Mouse (Mus musculus): Measurements from ENCODE around the gene Hdhd5.

The Hdhd5 gene

GRCm38 (mm10) chr6:120531020-120531965 is at the start of gene Hdhd5:
Gene Hdhd5, minus strand, starts transcription at chr6:120531319.
- DNase-seq (ENCODE audit: low read depth in 1 of 2, low spot score in 2 of 2): peak; percentile 20 to 74

GRCm38 (mm10) chr6:120580713-120581015 is 49.5 kb upstream of the Hdhd5 start:
- no peak for DNase-seq (ENCODE audit: low read depth in 1 of 2, low spot score in 2 of 2)

GRCm38 (mm10) chr6:120579831-120580712 is 49.0 kb upstream of the Hdhd5 start:
- DNase-seq (ENCODE audit: low read depth in 1 of 2, low spot score in 2 of 2): peak; percentile 10 to 12

GRCm38 (mm10) chr6:120579110-120579830 is 48.2 kb upstream of the Hdhd5 start:
- no peak for DNase-seq (ENCODE audit: low read depth in 1 of 2, low spot score in 2 of 2)

DNA sequence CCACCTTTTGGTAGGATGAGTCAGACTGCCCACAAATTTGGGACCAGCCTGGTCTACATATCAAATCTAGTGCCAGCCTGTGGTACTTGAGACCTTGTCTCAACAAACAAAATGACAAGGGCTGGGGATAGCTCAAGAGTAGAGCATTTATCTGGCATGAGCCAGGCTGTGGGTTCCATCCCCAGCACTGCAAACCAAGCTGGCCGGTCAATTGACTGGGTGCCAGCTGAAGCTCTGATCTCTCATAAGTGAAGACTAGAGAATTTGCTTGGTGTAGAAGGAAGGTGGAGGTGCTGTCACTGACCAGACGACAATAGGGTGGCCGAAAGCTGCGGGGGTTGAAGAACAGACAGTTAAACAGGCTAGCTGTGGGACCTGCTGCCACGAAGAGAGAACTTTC is 47.4 kb upstream of the Hdhd5 start:
- DNase-seq (ENCODE audit: low read depth in 1 of 2, low spot score in 2 of 2): no peak

- no peak for DNase-seq (ENCODE audit: low read depth in 1 of 2, low spot score in 2 of 2)
These were observed 41.3 kb upstream of the Hdhd5 start for GRCm38 (mm10) chr6:120572372-120572771.

DNA sequence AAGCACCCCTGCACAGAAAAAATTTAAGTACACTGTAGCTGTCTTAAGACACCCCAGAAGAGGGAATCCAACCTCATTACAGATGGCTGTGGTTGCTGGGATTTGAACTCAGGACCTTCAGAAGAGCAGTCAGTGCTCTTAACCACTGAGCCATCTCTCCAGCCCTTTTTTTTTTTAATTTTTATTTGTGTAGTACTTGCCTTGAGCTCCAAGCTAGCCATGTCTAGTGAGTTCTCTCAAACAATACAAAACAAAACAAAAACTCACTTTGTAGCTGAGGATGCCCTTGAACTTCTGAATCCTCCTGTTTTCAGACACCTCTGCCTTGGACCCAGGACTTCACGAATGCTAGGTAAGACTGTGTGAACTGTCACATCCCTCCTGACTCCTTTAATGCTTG is 37.1 kb upstream of the Hdhd5 start:
- no peak for DNase-seq (ENCODE audit: low read depth in 1 of 2, low spot score in 2 of 2)

DNA sequence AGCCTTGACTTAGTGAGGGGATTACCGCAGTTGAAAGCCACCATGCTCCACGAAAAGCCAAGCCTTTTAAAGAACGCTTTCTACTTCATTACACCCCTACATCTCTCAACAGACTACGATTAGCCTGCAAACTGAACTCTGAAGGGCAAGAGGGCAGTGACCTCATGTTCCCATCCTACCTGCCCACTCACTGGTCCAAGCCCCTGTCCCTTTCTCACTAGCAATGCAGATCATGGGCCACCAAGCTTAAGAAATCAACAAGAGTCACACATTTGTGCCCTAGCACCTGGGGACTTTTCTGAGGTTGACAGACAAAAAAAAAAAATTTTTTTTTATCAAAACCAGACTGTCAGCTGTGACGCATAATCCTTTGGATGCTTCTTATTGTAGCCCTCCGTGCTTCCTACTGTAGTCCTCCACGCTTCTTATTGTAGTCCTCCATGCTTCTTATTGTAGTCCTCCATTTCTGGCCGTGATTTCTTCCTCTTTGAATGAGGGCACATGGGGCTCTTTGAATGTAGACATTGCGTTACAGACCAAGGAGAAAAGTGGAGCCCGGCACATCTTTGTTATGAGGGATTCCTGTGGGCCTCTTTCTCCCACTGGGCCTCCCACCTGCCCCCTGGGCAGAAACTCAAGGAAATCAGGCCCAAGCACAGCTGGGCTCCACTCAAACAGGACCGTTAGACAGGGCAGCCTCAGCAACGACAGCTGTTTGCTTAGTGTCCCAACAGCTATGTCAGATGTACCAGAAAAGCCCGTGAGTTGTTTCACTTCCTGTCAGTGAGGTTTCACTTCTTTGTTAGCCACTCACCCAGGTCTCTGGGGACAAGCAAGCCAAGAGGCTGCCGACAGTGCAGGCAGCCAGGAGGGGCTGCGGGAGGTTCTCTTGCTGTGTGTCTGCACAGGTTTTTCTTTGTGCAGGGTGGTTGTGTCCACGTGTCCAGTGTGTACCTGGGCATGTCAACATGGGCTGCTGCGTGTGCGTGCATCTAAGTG is 36.1 kb upstream of the Hdhd5 start:
- peak; percentile 78 to 83 for DNase-seq (ENCODE audit: low read depth in 1 of 2, low spot score in 2 of 2)

- no peak for DNase-seq (ENCODE audit: low read depth in 1 of 2, low spot score in 2 of 2)
These were observed 25.5 kb upstream of the Hdhd5 start for GRCm38 (mm10) chr6:120556641-120557040.

DNA sequence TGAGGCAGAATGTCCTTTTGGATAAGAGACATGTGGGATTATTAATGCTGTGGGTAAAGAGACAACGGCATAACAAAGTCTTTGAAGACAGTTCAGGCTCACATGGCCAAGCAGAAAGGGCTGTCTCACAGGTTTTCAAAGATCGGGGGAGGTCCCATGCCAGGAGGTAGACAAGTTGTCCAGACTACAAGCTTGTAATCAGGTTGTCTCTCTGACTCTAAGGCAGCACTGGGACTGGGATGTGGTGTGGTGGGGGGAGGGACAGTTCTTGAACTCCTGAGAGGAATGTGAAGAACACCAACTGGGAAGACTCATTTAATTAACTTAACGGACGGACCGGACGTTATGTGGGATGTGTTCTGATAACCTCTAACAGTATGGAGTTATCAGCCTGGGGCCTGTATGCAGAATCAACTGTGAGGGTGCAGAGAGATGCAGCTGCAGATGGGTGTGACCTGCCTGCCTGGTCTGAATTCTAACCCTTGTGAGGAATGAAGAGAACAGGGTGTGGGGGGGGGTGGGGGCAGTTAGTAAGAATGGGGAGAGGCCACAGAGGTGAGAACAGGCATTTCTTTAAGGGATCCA is 25.0 kb upstream of the Hdhd5 start:
- no peak for DNase-seq (ENCODE audit: low read depth in 1 of 2, low spot score in 2 of 2)

DNA sequence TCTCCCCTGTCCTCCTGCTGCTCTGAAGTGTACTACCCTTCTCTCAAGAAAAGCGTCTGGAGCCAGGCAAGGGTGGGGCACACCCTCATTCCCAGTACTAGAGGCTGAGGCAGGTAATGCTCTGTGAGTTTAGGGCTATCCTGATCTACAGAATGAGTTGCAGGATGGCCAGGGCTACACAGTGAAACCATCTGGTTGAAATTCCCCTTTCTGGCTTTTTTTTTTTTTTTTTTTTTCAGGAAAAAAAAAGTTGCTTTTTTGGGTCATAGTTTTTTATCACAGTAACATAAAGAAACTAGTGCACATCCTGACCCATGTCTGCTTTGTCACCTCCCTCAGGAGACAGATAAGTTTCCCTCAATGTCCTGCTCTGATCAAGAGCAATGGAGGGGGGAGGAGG is 24.0 kb upstream of the Hdhd5 start:
- DNase-seq (ENCODE audit: low read depth in 1 of 2, low spot score in 2 of 2): no peak

DNA sequence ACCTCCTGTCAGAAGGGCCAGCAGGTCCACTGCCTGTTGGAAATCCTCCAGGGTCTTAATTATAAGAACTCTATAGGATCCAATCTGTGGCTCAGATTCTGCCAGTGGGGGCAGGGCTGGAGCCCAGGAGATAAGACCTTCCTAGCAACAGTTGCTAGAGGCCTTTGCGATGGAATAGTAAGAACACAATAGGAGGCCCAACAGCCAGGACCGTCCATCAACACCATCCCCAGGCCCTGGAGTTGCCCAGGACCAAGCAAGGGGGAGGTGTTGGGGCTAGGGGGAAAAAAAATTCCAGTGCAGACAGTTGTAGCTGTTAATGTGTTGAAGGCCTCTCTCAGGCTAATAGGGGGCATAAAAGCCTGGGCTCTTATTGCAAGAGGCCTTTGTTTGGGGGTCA is 19.1 kb upstream of the Hdhd5 start:
- DNase-seq (ENCODE audit: low read depth in 1 of 2, low spot score in 2 of 2): no peak

GRCm38 (mm10) chr6:120548581-120548980 is 17.5 kb upstream of the Hdhd5 start:
- DNase-seq (ENCODE audit: low read depth in 1 of 2, low spot score in 2 of 2): no peak

GRCm38 (mm10) chr6:120546973-120547372 is 15.9 kb upstream of the Hdhd5 start:
- no peak for DNase-seq (ENCODE audit: low read depth in 1 of 2, low spot score in 2 of 2)

DNA sequence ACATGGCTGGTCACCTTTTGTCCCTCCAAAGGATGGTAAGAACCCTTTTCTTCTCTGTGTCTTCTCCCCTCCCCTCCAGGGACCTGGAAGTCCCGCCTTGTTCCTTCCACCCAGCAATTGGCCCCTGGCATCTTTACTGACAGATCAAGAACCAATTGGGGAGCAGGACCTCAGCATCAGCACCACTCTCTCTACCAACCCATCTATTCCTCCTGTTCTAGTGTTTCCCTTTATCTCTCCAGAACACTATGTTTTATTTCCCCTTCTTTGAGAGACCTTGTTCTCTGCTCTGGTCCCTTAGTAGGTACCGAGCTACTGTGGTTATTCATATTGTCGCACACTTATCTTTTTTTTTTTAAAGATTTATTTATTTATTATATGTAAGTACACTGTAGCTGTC is 15.2 kb upstream of the Hdhd5 start:
- no peak for DNase-seq (ENCODE audit: low read depth in 1 of 2, low spot score in 2 of 2)

- DNase-seq (ENCODE audit: low read depth in 1 of 2, low spot score in 2 of 2): no peak
These were observed 10.9 kb upstream of the Hdhd5 start for GRCm38 (mm10) chr6:120542061-120542460.

GRCm38 (mm10) chr6:120541386-120541785 is 10.3 kb upstream of the Hdhd5 start:
- no peak for DNase-seq (ENCODE audit: low read depth in 1 of 2, low spot score in 2 of 2)

DNA sequence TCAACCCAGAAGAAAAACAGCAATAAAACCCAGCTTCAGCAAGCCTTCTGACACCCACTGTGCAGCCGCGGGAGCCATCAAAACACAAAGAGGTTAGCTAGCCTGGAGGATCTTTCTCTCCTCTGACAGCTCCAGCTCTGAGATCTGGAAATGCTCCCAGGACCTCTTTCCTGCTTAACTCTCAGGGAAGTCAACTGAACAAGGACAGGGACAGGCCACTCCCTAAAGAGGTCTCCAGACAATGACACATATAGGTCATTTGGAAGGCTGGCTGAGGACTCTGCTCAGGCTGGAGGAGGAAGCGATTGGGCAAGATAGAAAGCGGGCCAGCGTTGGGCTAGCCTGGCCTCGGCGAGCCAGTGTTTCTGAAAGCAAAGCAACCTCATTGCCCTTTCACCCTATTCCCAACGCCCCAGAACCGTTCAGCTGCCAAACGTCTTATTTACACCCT is 8.7 kb upstream of the Hdhd5 start:
- peak in 1 of 2 experiments; percentile 8 for DNase-seq (ENCODE audit: low read depth in 1 of 2, low spot score in 2 of 2)

- DNase-seq (ENCODE audit: low read depth in 1 of 2, low spot score in 2 of 2): peak in 1 of 2 experiments; percentile 27
These were observed 8.1 kb upstream of the Hdhd5 start for GRCm38 (mm10) chr6:120539132-120539759.
